Mouse (Mus musculus) limb, embryonic 13.5 days (tissue): Measurements from ENCODE around the gene Vapa. TPM values are rescaled to one million over a fixed set of nuclear protein-coding genes. Genes with fewer than 3 reads are reported as not detected.

Experiments used
- ATAC-seq: fragments of 200-750 bp; cut with Nextera tagmentation; 2 replicates; pipeline ENCODE4 v1.8.0; 2017; ENCODE audit warnings: low read depth, moderate number of reproducible peaks, moderate TSS enrichment; ENCODE audit not compliant: low FRiP score
- H3K27ac ChIP-seq: fragments of 300-500 bp; sonication (generic); 2 replicates; pipeline ENCODE4 v1.5.1; 2015; ENCODE audit warnings: inconsistent platforms, mild to moderate bottlenecking, moderate library complexity
- H3K27me3 ChIP-seq: fragments of 300-500 bp; sonication (generic); 2 replicates; pipeline ENCODE4 v1.6.1; 2015; ENCODE audit warnings: mild to moderate bottlenecking, inconsistent platforms
- H3K36me3 ChIP-seq: fragments of 300-500 bp; sonication (generic); 2 replicates; pipeline ENCODE4 v1.6.1; 2015; ENCODE audit warnings: inconsistent platforms, mild to moderate bottlenecking, moderate library complexity
- H3K4me1 ChIP-seq: fragments of 300-500 bp; sonication (generic); 2 replicates; pipeline ENCODE4 v1.6.1; 2015; ENCODE audit warnings: inconsistent platforms
- H3K4me2 ChIP-seq: fragments of 300-500 bp; sonication (generic); replicated peaks from 2 replicates; pipeline ENCODE4 v1.6.1; 2015; ENCODE audit warnings: inconsistent platforms, mild to moderate bottlenecking, moderate library complexity
- H3K4me3 ChIP-seq: fragments of 300-500 bp; sonication (generic); 2 replicates; pipeline ENCODE4 v1.5.1; 2015; ENCODE audit warnings: moderate library complexity, mild to moderate bottlenecking, inconsistent platforms
- H3K9ac ChIP-seq: fragments of 300-500 bp; sonication (generic); 2 replicates; pipeline ENCODE4 v1.6.1; 2015; ENCODE audit warnings: mild to moderate bottlenecking, inconsistent platforms
- H3K9me3 ChIP-seq: fragments of 300-500 bp; sonication (generic); 2 replicates; pipeline ENCODE4 v1.6.1; 2016; ENCODE audit warnings: inconsistent platforms
- WGBS: fragments of 180-500 bp; shearing (Covaris S2); methylation state at CpG from one replicate; pipeline ENCODE4 v1.1.7; 2015; 5-methylcytosine and 5-hydroxymethylcytosine counted together
- polyA plus RNA-seq: library from polyadenylated mRNA; unstranded; fragments of >200 nt; fragmentation: Nextera tagmentation; extraction: Ambion mirVana; gene quantifications from 2 replicates; pipeline ENCODE4 v1.2.1, GENCODE M21; 2015

The Vapa gene
- polyA plus RNA-seq, 1 experiment from 2014 or later, result 172 TPM

DNA sequence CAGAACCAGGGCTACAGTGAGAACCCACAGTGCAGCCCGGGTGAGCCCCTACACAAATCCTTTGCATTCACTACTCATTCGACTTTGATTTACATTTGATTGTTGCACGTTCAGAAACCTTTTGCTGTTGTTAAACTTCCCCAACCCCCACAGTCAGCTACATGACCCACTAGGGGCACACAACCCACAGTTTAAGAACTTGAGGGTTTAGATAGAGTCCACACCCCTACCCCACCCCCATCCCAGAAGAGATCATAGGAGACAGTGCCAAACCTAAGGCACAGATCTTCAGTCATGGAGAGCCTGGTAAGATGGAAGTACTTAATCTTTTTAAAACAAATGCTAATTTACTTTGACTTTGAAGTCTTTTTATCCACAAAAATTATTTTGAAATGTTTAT lies 2.3 kb upstream of the Vapa start:
- H3K4me1 ChIP-seq, result peaks cover 11% of the 10 kb centered on the region
- WGBS, result 43% methylated on average over 3 of the region's 3 CpGs
- no peak overlapping the region for H3K27ac ChIP-seq
- H3K36me3 ChIP-seq, result no peaks in the 10 kb centered on the region
- H3K9me3 ChIP-seq, result no peaks in the 10 kb centered on the region
- H3K9ac ChIP-seq, result no peak overlapping the region
- no peak for ATAC-seq
- H3K4me2 ChIP-seq, result no peak overlapping the region
- H3K4me3 ChIP-seq, result no peak overlapping the region
- no peaks in the 10 kb centered on the region for H3K27me3 ChIP-seq

DNA sequence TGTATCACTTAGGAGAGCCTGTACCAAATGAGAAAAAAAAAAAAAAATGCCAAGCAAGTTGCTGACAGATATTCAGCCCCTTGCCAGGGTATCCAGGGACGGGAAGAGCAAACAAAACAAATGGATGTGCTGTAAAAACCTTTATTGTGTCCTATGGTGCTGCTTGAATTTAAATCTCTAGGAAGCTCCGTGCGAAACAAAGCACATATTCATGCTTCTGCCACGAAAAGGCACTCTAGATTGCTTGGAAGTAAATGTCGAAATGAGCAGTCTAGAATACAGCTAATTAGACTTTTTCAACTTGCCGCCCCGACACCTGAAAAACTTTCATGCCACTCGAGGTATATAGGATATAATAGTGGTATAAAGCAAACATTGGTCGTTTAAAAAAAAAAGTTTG lies 1.1 kb upstream of the Vapa start:
- H3K27me3 ChIP-seq, result no peaks in the 10 kb centered on the region
- peak overlapping the region; percentile 99 for H3K27ac ChIP-seq
- peak overlapping the region; percentile 98 for H3K9ac ChIP-seq
- H3K4me3 ChIP-seq, result peak overlapping the region; percentile 89
- peaks cover 14% of the 10 kb centered on the region for H3K4me1 ChIP-seq
- peak overlapping the region; percentile 78 for H3K4me2 ChIP-seq
- H3K36me3 ChIP-seq, result no peaks in the 10 kb centered on the region
- no peaks in the 10 kb centered on the region for H3K9me3 ChIP-seq
- WGBS, result 1% methylated on average over 9 of the region's 9 CpGs
- no peak for ATAC-seq

DNA sequence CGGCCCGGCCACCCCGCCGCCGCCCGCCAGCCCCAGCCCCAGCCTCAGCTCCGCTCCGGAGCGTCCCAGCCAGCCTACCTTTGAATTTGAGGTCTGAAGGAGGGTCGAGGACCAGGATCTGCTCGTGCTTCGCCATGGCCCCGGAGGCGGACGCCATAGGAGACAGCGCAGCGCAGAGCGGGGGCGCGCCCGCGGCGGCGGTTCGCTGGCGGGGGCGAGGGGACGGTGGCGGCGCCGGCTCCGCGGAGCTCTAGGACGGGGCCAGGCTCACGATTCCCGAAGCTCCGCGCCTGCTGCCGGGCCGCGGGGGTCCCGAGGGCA lies 253 bp downstream of the Vapa start:
- H3K27me3 ChIP-seq, result no peaks in the 10 kb centered on the region
- 0% methylated on average over 33 of the region's 42 CpGs for WGBS
- peak overlapping the region; percentile 83 for H3K4me2 ChIP-seq
- H3K9me3 ChIP-seq, result no peaks in the 10 kb centered on the region
- peak overlapping the region; percentile 98 for H3K9ac ChIP-seq
- peak overlapping the region; percentile 89 for H3K4me3 ChIP-seq
- peaks cover 27% of the 10 kb centered on the region for H3K4me1 ChIP-seq
- H3K27ac ChIP-seq, result peak overlapping the region; percentile 99
- H3K36me3 ChIP-seq, result no peaks in the 10 kb centered on the region
- ATAC-seq, result peak; percentile 68

DNA sequence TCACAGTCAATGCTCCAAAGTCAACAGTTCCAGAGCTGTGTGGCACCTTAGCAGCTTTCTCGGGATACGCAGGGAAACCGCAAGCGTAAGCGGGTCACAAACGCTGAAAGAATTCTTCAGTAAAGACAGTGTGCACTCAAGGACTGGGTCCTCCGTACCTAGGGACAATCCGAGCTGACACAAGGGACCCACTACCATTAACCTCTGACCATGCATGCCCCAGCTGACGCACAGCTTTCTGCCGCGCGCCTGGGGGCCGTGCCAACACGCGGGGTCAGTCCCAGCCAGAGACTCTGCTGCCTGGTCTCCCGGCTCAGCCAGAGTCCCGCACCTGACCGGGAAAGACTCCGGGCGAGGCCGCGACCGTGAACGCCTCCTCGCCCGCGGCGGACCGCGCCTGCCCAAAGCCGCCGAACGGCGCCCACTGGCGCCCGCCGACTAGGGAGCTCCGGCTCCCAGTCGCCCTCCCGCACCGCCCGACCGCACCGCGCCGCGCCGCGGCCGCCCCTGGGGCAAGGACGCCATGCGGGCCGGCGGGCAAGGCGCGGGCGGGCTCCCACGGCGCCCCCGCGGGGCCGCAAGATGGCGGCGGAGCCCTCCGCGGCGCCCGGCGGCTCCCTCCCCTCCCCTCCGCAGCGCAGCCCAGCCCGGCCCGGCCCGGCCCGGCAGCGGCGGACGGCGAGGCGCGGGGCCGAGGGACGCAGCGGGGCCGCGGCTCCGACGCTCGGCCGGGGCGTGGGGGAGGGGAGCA lies 789 bp downstream of the Vapa start:
- ATAC-seq, result peak; percentile 28
- WGBS, result under 1% methylated on average over 50 of the region's 91 CpGs

DNA sequence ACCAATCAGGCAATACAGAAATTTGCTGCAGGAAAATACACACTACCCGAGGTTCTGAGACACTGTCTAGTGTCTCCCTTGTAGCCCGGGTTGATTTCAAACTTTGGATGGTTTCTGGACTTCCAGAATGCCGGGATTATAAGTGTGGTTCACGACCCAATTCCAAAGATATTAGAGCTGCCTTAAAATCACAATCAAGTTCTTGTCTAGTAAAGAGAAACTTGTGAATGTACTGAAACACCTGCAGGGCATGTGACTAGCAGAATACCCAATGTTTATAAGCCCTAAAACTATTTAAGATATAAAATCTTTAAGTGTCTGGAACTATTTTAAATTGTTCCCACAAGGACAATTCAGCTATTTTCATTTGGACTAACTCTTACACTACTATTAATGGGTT lies 1.6 kb downstream of the Vapa start:
- 7% methylated on average over 4 of the region's 4 CpGs for WGBS
- Histone ChIP-seq H3K36me3 (no peaks in the 10 kb centered on the region), H3K4me1 (peaks cover 31% of the 10 kb centered on the region), H3K27me3 (no peaks in the 10 kb centered on the region), H3K4me3 (peak overlapping the region; percentile 89), H3K9ac (peak overlapping the region; percentile 98; the same call in 1 of the 2 replicates), H3K27ac (no peak overlapping the region), H3K4me2 (peak overlapping the region; percentile 83), H3K9me3 (no peaks in the 10 kb centered on the region)
- ATAC-seq, result no peak

More for the DNA sequence above, 789 bp downstream of the Vapa start:
- peak overlapping the region; percentile 83 for H3K4me2 ChIP-seq
- H3K36me3 ChIP-seq, result no peaks in the 10 kb centered on the region
- no peaks in the 10 kb centered on the region for H3K9me3 ChIP-seq
- peak overlapping the region; percentile 99 for H3K27ac ChIP-seq
- H3K27me3 ChIP-seq, result no peaks in the 10 kb centered on the region
- H3K4me1 ChIP-seq, result peaks cover 31% of the 10 kb centered on the region
- H3K9ac ChIP-seq, result peak overlapping the region; percentile 98
- H3K4me3 ChIP-seq, result peak overlapping the region; percentile 89

DNA sequence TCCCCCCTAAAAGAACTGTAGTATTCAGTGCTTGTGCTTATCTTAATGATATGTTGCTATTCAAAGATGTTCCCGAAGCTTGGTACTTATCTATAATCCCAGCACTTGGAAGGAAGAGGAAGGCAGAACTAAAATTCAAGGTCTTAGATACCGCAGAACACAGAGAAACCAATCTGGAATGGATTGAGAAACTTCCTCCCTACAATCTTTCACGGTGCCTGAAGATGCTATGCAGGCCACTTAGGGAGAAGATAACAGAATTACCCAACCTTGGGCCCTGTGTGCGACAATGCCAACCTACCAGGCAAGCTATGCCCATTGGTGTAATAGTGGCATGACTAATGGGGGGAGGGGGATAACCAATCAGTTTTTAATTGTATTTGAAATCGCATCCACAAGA lies 4.6 kb downstream of the Vapa start:
- Histone ChIP-seq H3K4me3 (no peak overlapping the region), H3K4me1 (peaks cover 35% of the 10 kb centered on the region), H3K27me3 (no peaks in the 10 kb centered on the region), H3K9me3 (no peaks in the 10 kb centered on the region), H3K27ac (no peak overlapping the region), H3K9ac (no peak overlapping the region), H3K36me3 (no peaks in the 10 kb centered on the region), H3K4me2 (no peak overlapping the region)
- ATAC-seq, result no peak
- WGBS, result 81% methylated on average over 5 of the region's 5 CpGs

DNA sequence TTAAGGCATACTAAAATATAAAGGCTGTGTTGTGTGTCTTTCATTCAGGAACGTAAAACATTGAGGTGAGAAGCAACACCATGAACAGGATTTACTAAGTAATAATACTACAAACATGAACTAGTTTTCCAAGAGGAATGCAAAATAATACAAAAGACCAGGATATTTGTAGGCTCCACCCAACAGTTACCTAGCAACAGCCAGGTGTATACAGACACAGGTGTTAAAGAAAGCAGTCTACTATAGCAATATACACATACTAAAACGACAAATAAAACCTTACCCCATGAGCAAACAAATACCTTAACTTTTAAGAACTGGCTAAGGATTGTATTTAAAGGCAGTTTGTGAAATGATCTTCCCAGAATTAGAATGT lies 5.1 kb downstream of the Vapa start:
- Histone ChIP-seq H3K4me1 (peaks cover 36% of the 10 kb centered on the region), H3K9me3 (no peaks in the 10 kb centered on the region), H3K27ac (no peak overlapping the region), H3K4me2 (no peak overlapping the region), H3K27me3 (no peaks in the 10 kb centered on the region), H3K9ac (no peak overlapping the region), H3K4me3 (no peak overlapping the region), H3K36me3 (no peaks in the 10 kb centered on the region)
- WGBS, result 83% methylated on average over 2 of the region's 2 CpGs
- ATAC-seq, result no peak

DNA sequence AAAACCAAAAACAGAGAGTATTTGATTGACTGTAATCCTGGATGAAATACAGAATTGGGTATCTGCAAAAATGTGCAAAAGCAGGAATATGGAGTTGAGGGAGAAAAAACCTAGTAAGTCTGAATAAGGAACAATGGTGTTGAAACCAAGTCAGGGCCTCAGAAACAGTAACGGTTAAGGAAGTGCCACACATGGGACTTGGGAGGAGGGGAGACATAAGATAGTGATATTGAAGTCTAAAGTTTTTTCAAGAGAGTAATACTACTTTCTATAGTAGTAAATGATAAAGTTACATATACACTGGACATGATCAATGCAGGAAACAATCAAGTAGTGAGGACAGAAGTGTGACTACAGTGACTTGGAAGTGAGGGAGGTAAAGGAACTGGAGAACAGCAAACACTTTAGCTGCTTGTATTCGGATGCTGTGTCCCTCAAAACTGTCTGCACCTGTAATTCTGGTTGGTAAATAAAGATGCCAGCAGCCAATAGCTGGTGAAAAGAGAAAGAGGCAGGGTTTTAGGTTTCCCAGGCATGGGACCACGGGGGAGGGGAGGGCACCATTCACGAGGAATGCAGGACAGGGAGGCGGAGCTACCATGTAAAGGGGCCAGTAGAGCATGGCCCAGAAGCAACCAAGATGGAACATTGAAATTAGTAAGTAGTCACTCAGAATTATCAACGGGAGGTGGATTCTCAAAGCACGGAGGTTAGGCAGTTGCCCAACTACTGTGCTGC lies 5.6 kb downstream of the Vapa start:
- 52% methylated on average over 7 of the region's 7 CpGs for WGBS
- H3K4me2 ChIP-seq, result no peak overlapping the region
- peaks cover 36% of the 10 kb centered on the region for H3K4me1 ChIP-seq
- no peak overlapping the region for H3K4me3 ChIP-seq
- H3K9me3 ChIP-seq, result no peaks in the 10 kb centered on the region
- no peak for ATAC-seq
- no peak overlapping the region for H3K27ac ChIP-seq
- no peaks in the 10 kb centered on the region for H3K36me3 ChIP-seq
- no peaks in the 10 kb centered on the region for H3K27me3 ChIP-seq
- H3K9ac ChIP-seq, result no peak overlapping the region

DNA sequence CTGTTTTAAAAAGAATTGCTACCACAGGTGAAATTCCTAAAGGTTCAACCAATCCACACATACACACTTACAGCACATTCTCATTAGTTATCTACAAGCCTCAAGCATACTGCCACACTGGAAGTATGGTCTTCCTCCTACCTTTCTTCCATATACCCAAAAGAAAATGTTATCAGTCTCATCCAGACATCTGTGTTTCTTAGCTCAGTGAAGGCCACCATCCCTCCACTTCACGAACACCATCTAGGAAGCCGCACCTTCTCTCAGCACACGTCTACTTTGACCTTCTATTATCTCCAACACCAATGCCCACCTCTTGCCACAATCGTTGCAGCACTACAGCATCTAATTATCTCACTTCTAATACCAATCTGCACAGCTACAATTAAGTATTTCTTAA lies 7.3 kb downstream of the Vapa start:
- Histone ChIP-seq H3K4me1 (peaks cover 37% of the 10 kb centered on the region), H3K9ac (no peak overlapping the region), H3K27me3 (no peaks in the 10 kb centered on the region), H3K4me2 (no peak overlapping the region), H3K36me3 (no peaks in the 10 kb centered on the region), H3K4me3 (no peak overlapping the region), H3K9me3 (no peaks in the 10 kb centered on the region), H3K27ac (no peak overlapping the region)
- 81% methylated on average over 4 of the region's 4 CpGs for WGBS
- ATAC-seq, result no peak

DNA sequence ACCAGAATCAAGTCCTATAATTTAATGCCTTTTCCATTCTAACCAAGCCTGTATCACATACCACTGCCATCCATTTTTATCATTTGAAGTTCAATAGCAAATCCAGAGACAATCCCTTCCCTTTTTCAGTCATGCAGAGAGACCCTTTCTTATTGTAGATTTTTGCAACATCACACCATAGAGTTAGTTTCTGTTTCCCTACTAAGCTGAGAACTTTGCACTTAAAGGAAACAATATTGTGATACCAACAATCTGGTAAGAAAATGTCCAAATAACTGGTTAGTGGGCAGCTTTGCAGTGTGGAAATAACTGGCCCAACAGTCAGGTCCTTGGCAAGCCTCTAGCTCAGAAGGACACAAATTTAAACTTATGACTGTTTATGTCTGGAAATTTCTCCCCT lies 8.5 kb downstream of the Vapa start:
- Histone ChIP-seq H3K4me2 (no peak overlapping the region), H3K4me3 (no peak overlapping the region), H3K9me3 (no peaks in the 10 kb centered on the region), H3K4me1 (peaks cover 40% of the 10 kb centered on the region), H3K9ac (no peak overlapping the region), H3K27ac (no peak overlapping the region), H3K27me3 (no peaks in the 10 kb centered on the region), H3K36me3 (no peaks in the 10 kb centered on the region)
- ATAC-seq, result no peak

DNA sequence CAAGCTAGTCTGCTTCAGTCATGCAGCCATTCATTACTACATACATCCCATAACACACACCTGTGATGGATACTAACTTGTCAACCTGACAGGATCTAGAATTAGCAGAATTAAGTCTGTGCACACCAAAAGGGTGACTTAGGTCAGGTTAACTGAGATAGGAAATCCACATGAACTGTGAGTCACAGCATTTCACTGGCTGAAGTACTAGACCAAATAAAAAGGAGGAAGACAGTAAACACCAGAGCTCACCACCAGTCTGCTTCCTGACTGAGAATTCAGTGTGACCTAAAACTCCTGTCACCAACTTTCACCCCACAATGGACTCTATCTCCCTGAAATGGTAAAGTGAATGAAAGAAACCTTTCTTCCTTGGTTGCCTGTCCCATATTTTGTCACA lies 9.0 kb downstream of the Vapa start:
- no peaks in the 10 kb centered on the region for H3K36me3 ChIP-seq
- no peak overlapping the region for H3K4me3 ChIP-seq
- no peak for ATAC-seq
- no peaks in the 10 kb centered on the region for H3K27me3 ChIP-seq
- H3K9ac ChIP-seq, result no peak overlapping the region
- H3K9me3 ChIP-seq, result no peaks in the 10 kb centered on the region
- H3K4me2 ChIP-seq, result no peak overlapping the region
- H3K27ac ChIP-seq, result no peak overlapping the region
- H3K4me1 ChIP-seq, result peaks cover 37% of the 10 kb centered on the region

DNA sequence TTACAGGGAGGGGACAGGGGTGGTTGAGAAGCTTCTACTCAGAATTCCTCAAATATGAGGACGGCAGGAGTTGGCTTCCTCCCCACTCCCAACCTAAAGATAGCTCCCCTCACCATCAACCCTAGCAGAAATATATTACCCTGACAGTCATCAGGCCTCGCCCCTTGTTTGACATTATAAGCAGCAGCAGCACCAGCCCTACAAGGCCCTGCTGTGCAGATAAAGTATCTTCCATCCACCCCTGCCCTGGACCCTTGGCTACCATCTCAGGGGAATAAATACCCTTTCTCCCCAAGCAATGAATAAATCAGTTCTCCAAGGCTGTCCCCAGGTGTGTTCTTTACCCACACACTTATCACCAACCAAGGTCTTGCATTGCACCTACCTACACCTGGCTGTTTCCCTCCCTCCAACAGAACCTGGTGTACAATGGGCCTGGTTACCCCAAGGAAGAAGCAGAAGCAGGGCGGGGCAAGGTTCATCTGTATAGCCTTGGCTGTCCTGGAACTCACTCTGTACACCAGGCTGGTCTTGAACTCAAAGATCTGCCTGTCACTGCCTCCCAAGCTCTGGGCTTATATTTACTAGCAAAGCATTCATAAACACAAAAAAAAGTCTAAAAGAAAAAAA lies 15.4 kb downstream of the Vapa start:
- no peaks in the 10 kb centered on the region for H3K27me3 ChIP-seq
- ATAC-seq, result no peak

More for the DNA sequence above, 15.4 kb downstream of the Vapa start:
- Histone ChIP-seq H3K4me2 (no peak overlapping the region), H3K9ac (no peak overlapping the region), H3K4me3 (no peak overlapping the region), H3K27ac (no peak overlapping the region), H3K36me3 (peaks cover 5% of the 10 kb centered on the region), H3K9me3 (no peaks in the 10 kb centered on the region), H3K4me1 (peaks cover 29% of the 10 kb centered on the region)
- WGBS, result 81% methylated on average over 3 of the region's 3 CpGs
